Mouse (Mus musculus) cortical plate, adult 2 months (tissue): Measurements from ENCODE around the gene Bbs2.

ENCODE experiments used
- CTCF ChIP-seq: fragments of 200-500 bp; IDR thresholded peaks from 2 replicates; pipeline ENCODE4 v1.5.1; 2011; ENCODE audit warnings: mild to moderate bottlenecking, control low read depth, low read length; ENCODE audit not compliant: insufficient read depth; ENCODE audit errors: extremely low read depth
- POLR2A ChIP-seq: fragments of 200-500 bp; IDR thresholded peaks from 2 replicates; pipeline ENCODE4 v1.6.1; 2011; ENCODE audit warnings: mild to moderate bottlenecking, low read length, control low read depth; ENCODE audit not compliant: insufficient read depth; ENCODE audit errors: extremely low read depth

DNA sequence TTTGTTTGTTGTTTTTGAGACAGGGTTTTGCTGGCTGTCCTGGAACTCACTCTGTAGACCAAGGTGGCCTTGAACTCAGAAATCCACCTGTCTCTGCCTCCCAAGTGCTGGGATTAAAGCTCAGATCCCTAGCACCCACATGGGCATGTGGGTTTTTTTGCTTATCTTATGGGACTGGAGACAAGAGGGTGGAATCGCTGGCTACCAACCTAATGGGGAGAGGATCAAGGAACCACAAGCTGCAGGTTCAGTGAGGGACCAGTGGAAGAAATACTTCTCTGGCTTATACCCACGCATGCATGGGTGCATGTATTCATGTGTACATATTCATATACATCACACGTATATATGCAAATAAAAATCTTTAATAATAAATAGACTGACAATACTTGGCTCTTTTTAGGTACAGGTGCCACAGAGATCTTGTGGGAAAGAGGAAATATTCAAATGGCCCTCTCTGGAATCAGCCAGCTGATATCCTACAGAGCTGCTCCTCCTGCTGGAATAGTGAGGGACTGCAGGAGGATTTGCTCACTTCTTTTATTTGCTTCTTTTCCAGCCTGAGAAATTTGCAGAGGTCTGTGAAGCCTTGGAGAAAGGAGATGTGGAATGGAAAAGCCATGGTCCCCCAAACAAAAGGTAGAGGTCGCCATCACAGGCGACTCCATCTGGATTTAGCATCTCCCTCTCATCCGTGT lies 41.4 kb downstream of the Bbs2 start:
- TF ChIP-seq POLR2A (no peak), CTCF (peak; percentile 71)
